Mouse (Mus musculus) heart, embryonic 11.5 days (tissue): ENCODE measurements at regions not wholly inside any gene's neighbourhood (a gene's known extent, or its start where the extent isn't known, plus 50 kb on each side); places are given as distances from the start of the nearest gene placed in this dataset.

Experiments used
- ATAC-seq: fragments of 200-750 bp; cut with Nextera tagmentation; replicated peaks from 2 replicates; pipeline ENCODE4 v1.8.0; 2017; ENCODE audit warnings: moderate library complexity; ENCODE audit not compliant: insufficient number of reproducible peaks, low FRiP score, low TSS enrichment
- H3K27ac ChIP-seq: fragments of 300-500 bp; sonication (generic); 2 replicates; pipeline ENCODE4 v1.5.1; 2014; ENCODE audit warnings: mild to moderate bottlenecking, low read depth, low read length
- H3K27me3 ChIP-seq: fragments of 300-500 bp; sonication (generic); 2 replicates; pipeline ENCODE4 v1.6.1; 2014; ENCODE audit warnings: mild to moderate bottlenecking, low read length, mixed read lengths; ENCODE audit not compliant: control insufficient read depth, insufficient read depth
- H3K36me3 ChIP-seq: fragments of 300-500 bp; sonication (generic); 2 replicates; pipeline ENCODE4 v1.6.1; 2014; ENCODE audit warnings: mild to moderate bottlenecking, low read length, moderate library complexity, mixed read lengths; ENCODE audit not compliant: control insufficient read depth, insufficient read depth
- H3K4me1 ChIP-seq: fragments of 300-500 bp; sonication (generic); 2 replicates; pipeline ENCODE4 v1.6.1; 2014; ENCODE audit warnings: low read length; ENCODE audit not compliant: control insufficient read depth, insufficient read depth
- H3K4me2 ChIP-seq: fragments of 300-500 bp; sonication (generic); 2 replicates; pipeline ENCODE4 v1.6.1; 2014; ENCODE audit warnings: mild to moderate bottlenecking, moderate library complexity
- H3K4me3 ChIP-seq: fragments of 300-500 bp; sonication (generic); 2 replicates; pipeline ENCODE4 v1.5.1; 2014; ENCODE audit warnings: low read depth, low read length
- H3K9ac ChIP-seq: fragments of 300-500 bp; sonication (generic); 2 replicates; pipeline ENCODE4 v1.6.1; 2014; ENCODE audit warnings: mild to moderate bottlenecking, low read depth, low read length, moderate library complexity
- H3K9me3 ChIP-seq: fragments of 300-500 bp; sonication (generic); replicated peaks from 2 replicates; pipeline ENCODE4 v1.6.1; 2016; ENCODE audit warnings: low read length; ENCODE audit not compliant: control insufficient read depth
- WGBS: fragments of 180-500 bp; shearing (Covaris S2); extraction: QIAGEN DNeasy Blood & Tissue Kit; methylation state at CpG from one replicate; pipeline ENCODE4 v1.1.7; 2014; ENCODE audit not compliant: insufficient replicate concordance; 5-methylcytosine and 5-hydroxymethylcytosine counted together

DNA sequence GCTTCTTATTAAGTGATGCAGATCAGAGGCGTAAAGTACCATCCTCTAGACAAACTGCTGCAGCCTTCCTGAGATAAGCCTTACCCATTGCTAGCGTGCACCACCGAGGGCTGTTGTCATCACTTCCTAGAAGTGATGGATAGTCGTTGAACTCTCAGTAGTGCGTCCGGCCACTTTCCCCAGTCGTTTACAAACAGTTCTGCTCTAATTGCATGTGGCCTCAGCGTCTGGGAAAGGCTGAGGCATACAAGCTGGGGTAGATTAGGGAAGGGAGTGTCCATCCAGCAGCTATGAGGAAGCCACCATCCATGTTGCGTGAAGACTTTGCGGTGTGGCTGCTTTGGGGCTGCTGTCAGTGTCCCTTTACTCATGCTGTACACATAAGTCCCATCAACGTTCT is 60.7 kb upstream of the Akap6 start:
- Histone ChIP-seq H3K27ac (no peak overlapping the region), H3K4me2 (peak overlapping the region; percentile 40; the same call in 1 of the 2 replicates), H3K27me3 (no peaks in the 10 kb centered on the region), H3K36me3 (no peaks in the 10 kb centered on the region), H3K9ac (no peak overlapping the region), H3K4me3 (no peak overlapping the region), H3K4me1 (0 out of 2 replicates have a peak, but pooled peaks cover 2% of the 10 kb centered on the region), H3K9me3 (no peaks in the 10 kb centered on the region)
- ATAC-seq, result no peak
- 24% methylated on average over 11 of the region's 11 CpGs for WGBS

GRCm38 (mm10) chr12:52644059-52644458 is 55.1 kb upstream of the Akap6 start:
- Histone ChIP-seq H3K9ac (no peak overlapping the region), H3K27ac (no peak overlapping the region), H3K27me3 (no peaks in the 10 kb centered on the region), H3K9me3 (no peaks in the 10 kb centered on the region), H3K36me3 (no peaks in the 10 kb centered on the region), H3K4me2 (no peak overlapping the region), H3K4me1 (no peaks in the 10 kb centered on the region), H3K4me3 (no peak overlapping the region)
- no peak for ATAC-seq
- WGBS, result 54% methylated on average over 5 of the region's 5 CpGs
